Mouse (Mus musculus) hindbrain, embryonic 12.5 days (tissue): ENCODE measurements around the gene Ak6. TPM values are rescaled to one million over a fixed set of nuclear protein-coding genes. Genes with fewer than 3 reads are reported as not detected.
A peak's percentile ranks its signal among the peaks of the same experiment; 100 is the strongest.

Source experiments
- ATAC-seq: fragments of 200-750 bp; cut with Nextera tagmentation; 2 replicates; pipeline ENCODE4 v1.8.0; 2017; ENCODE audit warnings: moderate TSS enrichment; ENCODE audit not compliant: low FRiP score
- H3K27ac ChIP-seq: fragments of 300-500 bp; sonication (generic); 2 replicates; pipeline ENCODE4 v1.5.1; 2016; ENCODE audit warnings: mild to moderate bottlenecking
- H3K27me3 ChIP-seq: fragments of 300-500 bp; sonication (generic); 2 replicates; pipeline ENCODE4 v1.6.1; 2016; ENCODE audit warnings: mild to moderate bottlenecking
- H3K36me3 ChIP-seq: fragments of 300-500 bp; sonication (generic); 2 replicates; pipeline ENCODE4 v1.6.1; 2016; ENCODE audit warnings: mild to moderate bottlenecking
- H3K4me1 ChIP-seq: fragments of 300-500 bp; sonication (generic); 2 replicates; pipeline ENCODE4 v1.6.1; 2016
- H3K4me2 ChIP-seq: fragments of 300-500 bp; sonication (generic); replicated peaks from 2 replicates; pipeline ENCODE4 v1.6.1; 2016; ENCODE audit warnings: mild to moderate bottlenecking
- H3K4me3 ChIP-seq: fragments of 300-500 bp; sonication (generic); 2 replicates; pipeline ENCODE4 v1.5.1; 2016; ENCODE audit warnings: mild to moderate bottlenecking
- H3K9ac ChIP-seq: fragments of 300-500 bp; sonication (generic); 2 replicates; pipeline ENCODE4 v1.6.1; 2016; ENCODE audit warnings: mild to moderate bottlenecking, moderate library complexity
- H3K9me3 ChIP-seq: fragments of 300-500 bp; sonication (generic); replicated peaks from 2 replicates; pipeline ENCODE4 v1.6.1; 2016; ENCODE audit warnings: mild to moderate bottlenecking
- WGBS: fragments of 180-500 bp; shearing (Covaris S2); methylation state at CpG from one replicate; pipeline ENCODE4 v1.1.7; 2016; 5-methylcytosine and 5-hydroxymethylcytosine counted together
- polyA plus RNA-seq: library from polyadenylated mRNA; unstranded; fragments of >200 nt; fragmentation: Nextera tagmentation; extraction: Ambion mirVana; gene quantifications from 2 replicates; pipeline ENCODE4 v1.2.1, GENCODE M21; 2016

The Ak6 gene
- polyA plus RNA-seq, 1 experiment from 2014 or later, result 279 TPM

- H3K36me3 ChIP-seq, result peaks cover 27% of the 10 kb centered on the region
- peaks cover 8% of the 10 kb centered on the region; the same call in 1 of the 2 replicates for H3K4me1 ChIP-seq
- H3K4me2 ChIP-seq, result no peak overlapping the region
- no peak overlapping the region for H3K27ac ChIP-seq
- 76% methylated on average over 13 of the region's 13 CpGs for WGBS
- H3K9me3 ChIP-seq, result no peaks in the 10 kb centered on the region
- ATAC-seq, result no peak
- H3K4me3 ChIP-seq, result no peak overlapping the region
- no peak overlapping the region for H3K9ac ChIP-seq
- H3K27me3 ChIP-seq, result peaks cover 25% of the 10 kb centered on the region
Measured at GRCm38 (mm10) chr13:100617583-100617982, 33.2 kb upstream of the Ak6 start.

DNA sequence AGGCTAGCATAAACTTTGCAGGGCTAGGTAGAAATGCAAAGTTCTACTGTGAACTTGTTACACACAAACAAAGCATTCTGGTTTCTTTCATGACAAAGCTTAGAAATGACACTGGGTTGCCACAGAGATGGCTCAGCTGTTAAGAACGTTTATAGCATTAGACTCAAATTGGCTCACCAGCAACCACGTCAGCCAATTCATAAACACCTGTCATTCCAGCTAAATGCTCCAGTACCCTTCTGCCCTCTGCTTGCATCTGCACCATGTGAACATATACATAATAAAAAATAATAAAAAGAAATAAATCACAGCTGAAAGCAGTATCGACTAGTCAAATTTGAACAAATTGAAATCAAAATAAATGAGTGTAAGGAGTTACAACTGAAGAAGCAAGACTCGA is 28.5 kb upstream of the Ak6 start:
- 90% methylated on average over 4 of the region's 4 CpGs for WGBS
- H3K36me3 ChIP-seq, result peaks cover 57% of the 10 kb centered on the region
- ATAC-seq, result no peak

GRCm38 (mm10) chr13:100634106-100634691 is 16.6 kb upstream of the Ak6 start:
- Histone ChIP-seq H3K27me3 (no peaks in the 10 kb centered on the region), H3K4me2 (no peak overlapping the region), H3K9me3 (no peaks in the 10 kb centered on the region), H3K4me3 (no peak overlapping the region), H3K36me3 (peaks cover 54% of the 10 kb centered on the region), H3K4me1 (no peaks in the 10 kb centered on the region), H3K27ac (no peak overlapping the region), H3K9ac (no peak overlapping the region)
- ATAC-seq, result no peak
- WGBS, result 91% methylated on average over 3 of the region's 3 CpGs

More for the DNA sequence above, 28.5 kb upstream of the Ak6 start:
- H3K9me3 ChIP-seq, result no peaks in the 10 kb centered on the region
- H3K4me1 ChIP-seq, result no peaks in the 10 kb centered on the region
- H3K4me2 ChIP-seq, result no peak overlapping the region
- H3K9ac ChIP-seq, result no peak overlapping the region
- no peak overlapping the region for H3K27ac ChIP-seq
- H3K27me3 ChIP-seq, result peaks cover 7% of the 10 kb centered on the region
- no peak overlapping the region for H3K4me3 ChIP-seq

GRCm38 (mm10) chr13:100642471-100643209 is 8.1 kb upstream of the Ak6 start:
- Histone ChIP-seq H3K4me1 (no peaks in the 10 kb centered on the region), H3K4me2 (no peak overlapping the region), H3K27me3 (no peaks in the 10 kb centered on the region), H3K9me3 (no peaks in the 10 kb centered on the region), H3K9ac (no peak overlapping the region), H3K27ac (no peak overlapping the region), H3K36me3 (peaks cover 72% of the 10 kb centered on the region), H3K4me3 (no peak overlapping the region)
- no peak for ATAC-seq
- 98% methylated on average over 4 of the region's 4 CpGs for WGBS

DNA sequence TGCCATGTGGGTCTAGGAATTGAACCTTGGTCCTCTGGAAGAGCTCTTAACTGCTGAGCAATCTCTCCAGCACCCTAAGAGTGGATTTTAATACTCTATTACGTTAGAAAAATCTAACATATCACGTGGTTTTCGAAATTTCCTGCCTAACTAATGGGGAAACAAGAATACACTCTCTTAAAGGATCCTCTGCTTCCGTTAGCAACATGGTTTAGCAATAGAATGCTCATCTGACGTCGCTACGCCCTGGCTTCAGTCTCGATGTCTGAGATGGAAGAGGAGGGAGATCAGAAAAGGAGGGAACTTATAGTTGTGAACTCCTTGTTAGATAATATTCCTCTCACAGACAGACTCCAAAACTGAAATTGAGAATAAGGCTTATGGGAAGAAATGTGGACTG is 2.6 kb upstream of the Ak6 start:
- Histone ChIP-seq H3K4me1 (peaks cover 8% of the 10 kb centered on the region), H3K4me3 (no peak overlapping the region), H3K27ac (no peak overlapping the region), H3K9me3 (no peaks in the 10 kb centered on the region), H3K36me3 (peaks cover 32% of the 10 kb centered on the region), H3K4me2 (no peak overlapping the region), H3K27me3 (no peaks in the 10 kb centered on the region), H3K9ac (no peak overlapping the region)
- ATAC-seq, result no peak
- 95% methylated on average over 8 of the region's 8 CpGs for WGBS

- H3K36me3 ChIP-seq, result peaks cover 5% of the 10 kb centered on the region
Measured at GRCm38 (mm10) chr13:100651439-100652186, 834 bp downstream of the Ak6 start, which contains the start of gene Taf9. Gene Taf9 (plus strand): TSS chr13:100651579.

DNA sequence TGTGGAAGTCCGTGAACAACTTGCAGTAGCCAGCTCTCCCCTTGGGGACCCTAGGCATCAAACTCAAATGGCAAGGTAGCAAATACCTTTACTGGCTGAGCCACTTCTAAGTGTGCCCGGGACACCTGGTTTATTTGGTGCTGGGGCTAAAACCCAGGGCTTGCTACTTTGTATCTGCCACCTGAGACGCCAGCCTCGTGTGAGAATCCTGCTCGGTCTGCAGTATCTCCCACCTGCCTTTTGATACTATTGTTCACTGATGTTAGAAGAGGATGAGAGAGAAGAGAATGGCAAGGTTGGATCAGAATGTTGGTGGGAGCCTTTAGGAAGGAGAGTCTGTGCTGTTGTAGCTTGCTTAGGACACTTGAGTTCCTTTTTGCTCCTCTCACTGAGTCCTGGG is 7.3 kb downstream of the Ak6 start:
- Histone ChIP-seq H3K9ac (no peak overlapping the region), H3K27ac (no peak overlapping the region), H3K9me3 (no peaks in the 10 kb centered on the region), H3K4me1 (no peaks in the 10 kb centered on the region), H3K36me3 (peaks cover 8% of the 10 kb centered on the region; the same call in 1 of the 2 replicates), H3K4me2 (no peak overlapping the region), H3K27me3 (no peaks in the 10 kb centered on the region), H3K4me3 (no peak overlapping the region)
- no peak for ATAC-seq
- 97% methylated on average over 5 of the region's 5 CpGs for WGBS

More at GRCm38 (mm10) chr13:100651439-100652186, 834 bp downstream of the Ak6 start, which contains the start of gene Taf9:
- peak within 1 kb of the TSS; percentile 98 for H3K27ac ChIP-seq
- peaks cover 8% of the 10 kb centered on the region for H3K4me1 ChIP-seq
- ATAC-seq, result no peak; the same call in 1 of the 2 replicates
- H3K27me3 ChIP-seq, result no peaks in the 10 kb centered on the region
- under 1% methylated on average over 60 of the region's 63 CpGs for WGBS
- peak within 1 kb of the TSS; percentile 92 for H3K4me3 ChIP-seq
- H3K9me3 ChIP-seq, result no peaks in the 10 kb centered on the region
- H3K9ac ChIP-seq, result peak within 1 kb of the TSS; percentile 93
- peak within 1 kb of the TSS; percentile 92 for H3K4me2 ChIP-seq

GRCm38 (mm10) chr13:100659864-100660456 is 9.2 kb downstream of the Ak6 start:
- no peak overlapping the region for H3K9ac ChIP-seq
- WGBS, result 49% methylated on average over 4 of the region's 4 CpGs

DNA sequence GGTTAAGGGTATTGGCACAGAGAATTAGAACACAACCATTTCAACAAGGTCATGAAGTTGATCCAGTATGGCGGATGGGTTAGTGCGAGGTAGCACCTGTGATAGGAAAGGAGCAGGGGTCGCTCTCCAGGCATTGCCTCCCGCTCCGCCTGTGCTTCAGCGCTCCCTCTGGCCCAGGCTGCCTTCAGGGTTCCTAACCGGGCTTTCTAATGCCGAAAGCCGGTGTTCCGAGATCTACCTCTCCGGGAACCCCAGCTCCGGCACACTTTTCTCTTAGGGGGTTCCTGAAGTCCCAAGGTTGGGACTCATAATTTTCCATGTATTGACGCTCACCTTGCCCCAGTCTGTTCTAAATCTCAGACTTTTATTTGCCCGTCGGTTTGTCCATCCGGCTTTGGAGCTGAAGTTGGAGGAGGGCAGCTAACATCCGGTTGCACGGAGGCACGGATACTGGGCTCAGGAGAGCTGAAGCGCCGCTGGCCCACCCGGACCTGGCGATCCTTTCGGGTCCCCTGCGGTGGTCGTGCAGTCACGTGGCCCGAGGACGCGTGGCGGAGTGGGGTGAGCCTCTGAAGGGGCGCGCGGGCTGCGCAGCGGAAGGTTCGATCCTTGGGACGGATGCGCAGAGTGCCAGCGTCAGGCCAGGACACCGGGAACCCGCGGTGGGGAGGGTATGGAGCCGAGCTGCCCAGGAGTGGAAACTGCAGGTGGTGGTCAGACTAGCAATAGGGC is 18.7 kb downstream of the Ak6 start, which contains the start of gene Ccdc125:
Gene Ccdc125 (plus strand): TSS at position 427 of the 732 bp plus-strand sequence.
- H3K27me3 ChIP-seq, result no peaks in the 10 kb centered on the region
- peak within 1 kb of the TSS; percentile 52 for H3K4me3 ChIP-seq
- peak within 1 kb of the TSS; percentile 66 for H3K9ac ChIP-seq
- peaks cover 14% of the 10 kb centered on the region for H3K36me3 ChIP-seq
- H3K27ac ChIP-seq, result no peak within 1 kb of the TSS
- peak; percentile 63; the same call in 1 of the 2 replicates for ATAC-seq
- under 1% methylated on average over 44 of the region's 44 CpGs for WGBS
- peak within 1 kb of the TSS; percentile 83 for H3K4me2 ChIP-seq
- H3K9me3 ChIP-seq, result no peaks in the 10 kb centered on the region
- peaks cover 3% of the 10 kb centered on the region; the same call in 1 of the 2 replicates for H3K4me1 ChIP-seq

More at GRCm38 (mm10) chr13:100659864-100660456, 9.2 kb downstream of the Ak6 start:
- no peak overlapping the region for H3K27ac ChIP-seq
- no peaks in the 10 kb centered on the region for H3K27me3 ChIP-seq
- H3K4me3 ChIP-seq, result no peak overlapping the region
- H3K4me1 ChIP-seq, result no peaks in the 10 kb centered on the region
- no peaks in the 10 kb centered on the region for H3K9me3 ChIP-seq
- no peak overlapping the region for H3K4me2 ChIP-seq
- H3K36me3 ChIP-seq, result peaks cover 8% of the 10 kb centered on the region; the same call in 1 of the 2 replicates
- peak; percentile 38; the same call in 1 of the 2 replicates for ATAC-seq

DNA sequence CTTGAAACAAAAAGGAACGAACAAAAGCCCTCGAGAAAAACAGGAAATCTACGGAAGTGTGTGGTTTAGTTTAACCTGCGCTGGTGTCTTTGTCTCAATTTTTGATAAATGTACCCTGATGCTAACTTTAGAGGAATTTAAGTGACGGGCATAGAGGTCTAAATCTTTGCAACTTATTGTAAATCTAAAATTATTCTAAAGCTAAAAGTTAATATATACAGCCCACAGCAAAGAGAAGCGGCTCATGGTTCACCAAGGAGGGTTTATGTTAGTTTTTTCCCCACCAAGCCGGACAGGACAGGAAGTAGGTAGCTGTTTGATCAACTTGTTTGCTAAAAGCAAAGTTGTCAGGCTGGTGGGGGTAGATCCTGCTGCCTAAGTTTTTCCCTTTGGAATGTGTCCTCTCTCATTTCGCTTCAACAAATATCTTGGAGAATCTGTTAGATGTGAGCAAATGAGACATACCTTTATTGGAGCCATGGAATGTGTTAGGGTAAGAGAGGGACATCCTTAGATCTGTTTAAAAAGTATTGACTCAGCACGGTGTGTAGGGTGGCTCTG is 19.5 kb downstream of the Ak6 start:
- no peaks in the 10 kb centered on the region for H3K9me3 ChIP-seq
- ATAC-seq, result no peak
- H3K27ac ChIP-seq, result no peak overlapping the region
- H3K36me3 ChIP-seq, result peaks cover 14% of the 10 kb centered on the region
- WGBS, result 66% methylated on average over 9 of the region's 9 CpGs
- H3K4me1 ChIP-seq, result peaks cover 3% of the 10 kb centered on the region; the same call in 1 of the 2 replicates
- no peaks in the 10 kb centered on the region for H3K27me3 ChIP-seq
- peak overlapping the region; percentile 52 for H3K4me3 ChIP-seq
- no peak overlapping the region for H3K9ac ChIP-seq
- H3K4me2 ChIP-seq, result peak overlapping the region; percentile 83
